Mouse (Mus musculus) embryonic fibroblast, embryonic 13.5 days (primary cell): ENCODE data around the gene Maml1.

Experiments
- CTCF ChIP-seq: IDR thresholded peaks from 2 replicates; pipeline ENCODE4 v1.5.1; 2011; ENCODE audit warnings: mild to moderate bottlenecking, control low read depth, low read length, moderate library complexity, borderline replicate concordance; ENCODE audit not compliant: insufficient read depth
- POLR2A ChIP-seq: IDR thresholded peaks from 2 replicates; pipeline ENCODE4 v1.6.1; 2011; ENCODE audit warnings: low read depth, mild to moderate bottlenecking, control low read depth, low read length, moderate library complexity

DNA sequence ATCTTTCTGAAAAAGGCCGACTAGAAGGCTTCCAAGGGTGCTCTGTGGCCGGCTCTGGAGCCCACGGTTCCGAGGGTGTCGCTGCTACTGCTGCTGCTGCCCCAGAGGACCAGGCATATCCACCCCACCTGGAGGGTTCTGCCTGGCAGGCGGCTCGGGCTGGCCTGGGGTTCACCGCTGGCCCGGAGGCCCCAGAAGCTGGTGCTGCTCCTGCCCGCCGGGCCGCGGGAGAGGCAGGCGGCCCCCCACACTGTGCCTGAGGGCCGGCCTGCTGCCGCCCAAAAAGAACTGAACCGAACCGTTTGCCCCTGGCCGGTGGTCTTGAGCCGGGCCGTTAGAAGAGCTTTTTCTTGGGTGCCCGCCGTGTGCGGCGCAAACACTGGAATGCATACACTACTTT, 57.5 kb downstream of the Maml1 start:
- no peak for TF ChIP-seq CTCF
- no peak for TF ChIP-seq POLR2A
